Mouse (Mus musculus): ENCODE results near the gene Strn. TPM values are rescaled to one million over a fixed set of nuclear protein-coding genes. Genes with fewer than 3 reads are reported as not detected.
A peak's percentile ranks its signal among the peaks of the same experiment; 100 is the strongest.

Strn gene
- polyA plus RNA-seq, 2 experiments = 3.1 TPM

DNA sequence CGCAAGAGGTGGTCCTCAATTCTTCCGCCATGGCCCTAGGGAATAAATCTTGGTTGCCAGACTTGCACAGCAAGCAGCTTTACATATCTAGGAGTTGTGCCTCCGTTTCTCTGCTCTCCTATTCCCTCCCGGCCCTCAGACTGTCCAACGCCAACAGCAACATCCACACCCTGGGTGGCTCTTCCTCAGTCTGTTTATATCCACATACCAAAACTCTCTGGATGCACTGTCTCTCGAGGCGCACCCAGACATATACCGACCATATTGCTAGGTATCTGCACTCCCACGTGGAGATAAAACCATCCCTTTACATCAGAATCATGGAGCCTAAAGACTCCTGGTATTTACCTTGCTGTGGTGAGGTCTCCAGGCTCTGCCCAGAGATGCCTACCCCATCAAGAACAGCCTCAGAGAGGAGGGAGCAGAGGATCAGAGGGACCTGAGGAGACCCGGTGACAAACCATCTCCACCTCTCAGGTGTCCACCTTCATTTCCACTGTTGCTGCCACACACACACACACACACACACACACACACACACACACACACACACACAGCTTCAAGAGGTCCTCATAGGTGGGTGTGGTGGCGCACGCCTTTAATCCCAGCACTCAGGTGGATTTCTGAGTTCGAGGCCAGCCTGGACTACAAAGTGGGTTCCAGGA lies 127.7 kb downstream of the Strn start:
- Histone ChIP-seq H3K4me1 (replicated peaks; ENCODE audit: control insufficient read depth in 2 of 2, insufficient read depth in 2 of 2, low read length in 1 of 2) (0 out of 4 replicates have a peak, but pooled peaks cover 0 to 4% of the 10 kb centered on the region in 2 experiments), H3K4me2 (ENCODE audit: low read depth) (no peak overlapping the region), H3K27ac (no peak overlapping the region), H3K9ac (replicated peaks) (no peak overlapping the region), H3K36me3 (replicated peaks; ENCODE audit: control insufficient read depth, insufficient read depth, low read depth) (no peaks in the 10 kb centered on the region), H3K27me3 (ENCODE audit: control insufficient read depth, insufficient read depth, low read length) (no peaks in the 10 kb centered on the region), H3K4me3 (ENCODE audit: insufficient read depth in 1 of 2, low read depth in 2 of 2, low read length in 2 of 2) (no peak overlapping the region), H3K9me3 (ENCODE audit: control insufficient read depth, low read length) (no peaks in the 10 kb centered on the region)
- DNase-seq (ENCODE audit: low read depth in 3 of 3, low spot score in 3 of 3) (no peak), ATAC-seq (ENCODE audit: insufficient read depth) (no peak)
- no peak for TF ChIP-seq EP300 (IDR thresholded peaks at IDR 0.05; ENCODE audit: low read depth)
- no peak for TF ChIP-seq CTCF (IDR thresholded peaks at IDR 0.05; ENCODE audit: low read depth)
- 71% methylated on average over 13 of the region's 13 CpGs for WGBS (ENCODE audit: insufficient replicate concordance)

DNA sequence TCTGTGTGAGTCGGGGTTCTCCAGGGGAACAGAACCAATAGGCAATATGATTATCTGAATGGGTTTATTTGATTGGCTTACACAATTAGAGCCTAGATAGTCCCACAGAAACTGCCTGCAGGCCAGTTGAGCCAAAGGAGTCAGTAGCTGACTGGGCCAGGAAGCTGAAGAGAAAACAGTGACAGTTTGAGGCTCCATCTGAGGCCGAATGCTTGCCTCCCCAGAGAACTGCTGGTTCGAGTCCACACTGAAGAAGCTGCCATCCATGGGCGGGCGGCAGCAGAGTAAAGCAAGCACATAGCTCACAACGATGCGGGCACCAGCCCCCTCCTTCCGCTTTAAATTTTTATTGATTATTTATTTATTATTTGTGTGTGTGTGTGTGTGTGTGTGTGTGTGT lies 128.3 kb downstream of the Strn start:
- no peaks in the 10 kb centered on the region for H3K36me3 ChIP-seq (replicated peaks; ENCODE audit: control insufficient read depth, insufficient read depth, low read depth)
- H3K27ac ChIP-seq = no peak overlapping the region
- WGBS (ENCODE audit: insufficient replicate concordance) = 65% methylated on average over 8 of the region's 8 CpGs
- no peaks in the 10 kb centered on the region for H3K9me3 ChIP-seq (ENCODE audit: control insufficient read depth, low read length)
- H3K4me1 ChIP-seq (replicated peaks; ENCODE audit: control insufficient read depth in 2 of 2, insufficient read depth in 2 of 2, low read length in 1 of 2) = 0 out of 4 replicates have a peak, but pooled peaks cover 0 to 4% of the 10 kb centered on the region in 2 experiments
- DNase-seq (ENCODE audit: low read depth in 3 of 3, low spot score in 3 of 3) (no peak), ATAC-seq (ENCODE audit: insufficient read depth) (no peak)
- H3K4me3 ChIP-seq (ENCODE audit: insufficient read depth in 1 of 2, low read depth in 2 of 2, low read length in 2 of 2) = no peak overlapping the region
- no peak overlapping the region for H3K9ac ChIP-seq (replicated peaks)
- no peaks in the 10 kb centered on the region for H3K27me3 ChIP-seq (ENCODE audit: control insufficient read depth, insufficient read depth, low read length)
- H3K4me2 ChIP-seq (ENCODE audit: low read depth) = no peak overlapping the region
- TF ChIP-seq CTCF (IDR thresholded peaks at IDR 0.05; ENCODE audit: low read depth) = no peak
- no peak for TF ChIP-seq EP300 (IDR thresholded peaks at IDR 0.05; ENCODE audit: low read depth)

DNA sequence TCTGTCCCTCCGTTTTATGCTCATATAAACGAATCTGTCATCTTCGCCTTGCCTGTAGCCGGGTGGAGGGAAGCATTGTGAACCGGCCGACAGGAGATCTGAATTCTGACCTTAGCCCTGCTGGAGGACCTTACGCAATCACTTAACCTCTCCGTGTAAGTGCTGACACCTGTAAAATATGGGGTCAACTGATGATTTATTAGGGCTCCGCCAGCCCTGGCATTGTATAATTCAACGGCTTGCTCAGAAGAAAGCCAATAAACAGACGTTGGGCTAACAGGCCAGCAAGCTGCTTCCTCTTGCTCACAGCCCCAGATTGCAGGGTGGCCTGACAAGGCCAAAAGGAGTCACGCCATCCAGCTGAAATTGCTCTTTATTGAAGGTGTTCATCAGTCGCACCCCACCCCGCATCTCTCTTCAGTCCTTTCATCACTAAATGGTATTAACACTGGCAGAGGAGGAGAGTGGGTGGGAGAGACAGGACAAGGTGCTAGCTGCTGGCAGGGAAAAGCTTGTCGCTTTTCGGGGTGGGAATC lies 128.8 kb downstream of the Strn start:
- no peak overlapping the region for H3K4me2 ChIP-seq (ENCODE audit: low read depth)
- no peak overlapping the region for H3K9ac ChIP-seq (replicated peaks)
- DNase-seq (ENCODE audit: low read depth in 3 of 3, low spot score in 3 of 3) (no peak), ATAC-seq (ENCODE audit: insufficient read depth) (no peak)
- no peak for TF ChIP-seq CTCF (IDR thresholded peaks at IDR 0.05; ENCODE audit: low read depth)
- no peak for TF ChIP-seq EP300 (IDR thresholded peaks at IDR 0.05; ENCODE audit: low read depth)
- H3K27ac ChIP-seq = no peak overlapping the region
- no peak overlapping the region for H3K4me3 ChIP-seq (ENCODE audit: insufficient read depth in 1 of 2, low read depth in 2 of 2, low read length in 2 of 2)
- no peaks in the 10 kb centered on the region for H3K36me3 ChIP-seq (replicated peaks; ENCODE audit: control insufficient read depth, insufficient read depth, low read depth)
- no peaks in the 10 kb centered on the region for H3K9me3 ChIP-seq (ENCODE audit: control insufficient read depth, low read length)
- 0 out of 4 replicates have a peak, but pooled peaks cover 0 to 4% of the 10 kb centered on the region in 2 experiments for H3K4me1 ChIP-seq (replicated peaks; ENCODE audit: control insufficient read depth in 2 of 2, insufficient read depth in 2 of 2, low read length in 1 of 2)
- no peaks in the 10 kb centered on the region for H3K27me3 ChIP-seq (ENCODE audit: control insufficient read depth, insufficient read depth, low read length)
- WGBS (ENCODE audit: insufficient replicate concordance) = 50% methylated on average over 16 of the region's 16 CpGs

DNA sequence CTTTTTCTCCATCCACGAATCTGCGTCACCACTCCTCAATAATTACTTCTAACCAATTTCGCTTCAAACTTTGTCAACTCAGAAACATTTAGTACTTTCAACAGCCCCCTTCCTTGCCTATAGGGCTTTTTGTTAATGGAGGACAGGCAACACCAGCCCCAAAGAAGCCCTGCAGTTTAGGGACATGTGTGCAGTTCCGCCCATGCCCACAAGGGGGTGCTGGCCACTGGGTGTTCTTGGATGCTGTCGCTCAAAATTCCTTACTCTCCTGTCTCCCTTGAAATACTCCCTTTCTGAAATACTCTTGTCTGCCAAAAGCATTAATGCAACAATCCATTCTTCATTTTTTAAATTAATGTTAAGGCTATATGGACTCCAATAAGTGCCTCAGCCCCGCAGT lies 132.6 kb downstream of the Strn start:
- Histone ChIP-seq H3K4me1 (replicated peaks; ENCODE audit: control insufficient read depth in 2 of 2, insufficient read depth in 2 of 2, low read length in 1 of 2) (0 out of 4 replicates have a peak, but pooled peaks cover 0 to 4% of the 10 kb centered on the region in 2 experiments), H3K27me3 (ENCODE audit: control insufficient read depth, insufficient read depth, low read length) (no peaks in the 10 kb centered on the region), H3K4me2 (ENCODE audit: low read depth) (no peak overlapping the region), H3K36me3 (replicated peaks; ENCODE audit: control insufficient read depth, insufficient read depth, low read depth) (no peaks in the 10 kb centered on the region), H3K27ac (no peak overlapping the region), H3K9ac (replicated peaks) (no peak overlapping the region), H3K4me3 (ENCODE audit: insufficient read depth in 1 of 2, low read depth in 2 of 2, low read length in 2 of 2) (no peak overlapping the region), H3K9me3 (ENCODE audit: control insufficient read depth, low read length) (no peaks in the 10 kb centered on the region)
- 62% methylated on average over 6 of the region's 6 CpGs for WGBS (ENCODE audit: insufficient replicate concordance)
- no peak for TF ChIP-seq EP300 (IDR thresholded peaks at IDR 0.05; ENCODE audit: low read depth)
- peak; percentile 97 for TF ChIP-seq CTCF (IDR thresholded peaks at IDR 0.05; ENCODE audit: low read depth)
- peak in 2 of 3 experiments; percentile 14 to 33 for DNase-seq (ENCODE audit: low read depth in 3 of 3, low spot score in 3 of 3)
- no peak for ATAC-seq (ENCODE audit: insufficient read depth)

DNA sequence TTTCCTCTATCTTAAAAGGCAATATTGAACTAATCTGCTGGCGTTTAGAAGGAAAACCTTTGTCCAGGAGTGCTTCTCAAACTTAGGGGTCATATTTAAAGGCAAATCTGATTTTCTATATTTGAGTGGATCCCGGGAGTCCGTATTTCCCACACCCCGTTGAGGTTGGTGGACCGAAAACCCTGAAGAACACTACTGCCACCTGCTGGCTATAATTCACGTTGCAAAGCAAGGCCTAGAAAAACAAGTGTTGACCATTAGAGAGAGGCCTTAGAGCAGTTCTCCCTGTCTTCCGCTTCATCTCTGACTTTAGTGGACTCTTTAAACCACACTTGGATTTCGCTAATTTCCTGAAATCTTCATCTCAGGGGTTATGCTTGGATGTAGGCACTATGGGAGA lies 133.1 kb downstream of the Strn start:
- Histone ChIP-seq H3K4me1 (replicated peaks; ENCODE audit: control insufficient read depth in 2 of 2, insufficient read depth in 2 of 2, low read length in 1 of 2) (0 out of 4 replicates have a peak, but pooled peaks cover 0 to 4% of the 10 kb centered on the region in 2 experiments), H3K36me3 (replicated peaks; ENCODE audit: control insufficient read depth, insufficient read depth, low read depth) (no peaks in the 10 kb centered on the region), H3K9me3 (ENCODE audit: control insufficient read depth, low read length) (no peaks in the 10 kb centered on the region), H3K27me3 (ENCODE audit: control insufficient read depth, insufficient read depth, low read length) (no peaks in the 10 kb centered on the region), H3K4me2 (ENCODE audit: low read depth) (no peak overlapping the region), H3K9ac (replicated peaks) (no peak overlapping the region), H3K27ac (no peak overlapping the region), H3K4me3 (ENCODE audit: insufficient read depth in 1 of 2, low read depth in 2 of 2, low read length in 2 of 2) (no peak overlapping the region)
- DNase-seq (ENCODE audit: low read depth in 3 of 3, low spot score in 3 of 3) (peak; percentile 39 to 50 (median 46)), ATAC-seq (ENCODE audit: insufficient read depth) (0 out of 2 replicates have a peak, but pooled peaks have one; percentile 15)
- peak; percentile 85 for TF ChIP-seq CTCF (IDR thresholded peaks at IDR 0.05; ENCODE audit: low read depth)
- no peak for TF ChIP-seq EP300 (IDR thresholded peaks at IDR 0.05; ENCODE audit: low read depth)
- WGBS (ENCODE audit: insufficient replicate concordance) = 20% methylated on average over 8 of the region's 8 CpGs

All from liver, embryonic 14.5 days (tissue).